Mouse (Mus musculus): ENCODE data around the gene Cbfa2t2. TPM values are rescaled to one million over a fixed set of nuclear protein-coding genes. Genes with fewer than 3 reads are reported as not detected.

The Cbfa2t2 gene
- polyA plus RNA-seq, 1 experiment from 2014 or later = 30.8 TPM

DNA sequence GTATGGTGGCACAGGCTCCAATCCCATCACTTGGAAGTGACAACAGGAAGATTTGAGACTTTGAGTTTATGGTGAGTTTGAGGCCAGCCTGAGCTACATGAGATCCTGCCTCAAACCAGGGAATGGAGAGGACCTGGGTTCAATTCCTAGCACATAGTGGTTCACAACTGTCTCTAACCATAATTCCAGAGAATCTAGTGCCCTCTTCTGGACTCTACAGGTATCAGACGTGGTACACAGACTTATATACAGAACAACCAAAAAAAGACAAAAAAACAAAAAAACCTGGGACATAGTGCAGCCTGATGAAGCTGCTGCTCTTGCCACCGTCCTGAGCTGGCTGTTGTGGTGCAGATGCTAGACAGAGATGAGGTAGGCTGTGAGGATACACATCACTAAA, 105.3 kb downstream of the Cbfa2t2 start:
- Histone ChIP-seq H3K36me3 (ENCODE audit: control insufficient read depth, insufficient read depth, low read length) (peaks cover 27% of the 10 kb centered on the region), H3K27me3 (ENCODE audit: control insufficient read depth, insufficient read depth, low read length) (no peaks in the 10 kb centered on the region), H3K9ac (ENCODE audit: low read length) (no peak overlapping the region), H3K4me1 (ENCODE audit: control insufficient read depth in 2 of 2, insufficient read depth in 2 of 2, low read length in 2 of 2) (peaks cover 6 to 9% of the 10 kb centered on the region in 2 experiments; a peak in 3 of 4 replicates), H3K4me3 (ENCODE audit: control insufficient read depth in 1 of 2, insufficient read depth in 1 of 2, low read depth in 1 of 2, low read length in 2 of 2) (no peak overlapping the region), H3K27ac (replicated peaks in 1 of 2; ENCODE audit: control insufficient read depth in 1 of 2, insufficient read depth in 1 of 2, low read depth in 2 of 2, low read length in 2 of 2) (no peak overlapping the region), H3K9me3 (ENCODE audit: control insufficient read depth, low read length) (no peaks in the 10 kb centered on the region), H3K4me2 (ENCODE audit: low read length) (no peak overlapping the region)
- no peak for ATAC-seq (ENCODE audit: insufficient number of reproducible peaks, insufficient read depth, low FRiP score, low read depth)
- 84% methylated on average over 2 of the region's 2 CpGs for WGBS

- 80% methylated on average over 9 of the region's 9 CpGs for WGBS
These were observed 107.5 kb downstream of the Cbfa2t2 start for GRCm38 (mm10) chr2:154543567-154544347.

GRCm38 (mm10) chr2:154546711-154547110, 110.4 kb downstream of the Cbfa2t2 start, which contains the start of gene 1700003F12Rik:
Gene 1700003F12Rik, plus strand, starts transcription at chr2:154547085.
- Histone ChIP-seq H3K27me3 (ENCODE audit: control insufficient read depth, insufficient read depth, low read length) (peaks cover 19% of the 10 kb centered on the region), H3K4me1 (ENCODE audit: control insufficient read depth in 2 of 2, insufficient read depth in 2 of 2, low read length in 2 of 2) (peaks cover 5 to 14% of the 10 kb centered on the region in 2 experiments), H3K27ac (replicated peaks in 1 of 2; ENCODE audit: control insufficient read depth in 1 of 2, insufficient read depth in 1 of 2, low read depth in 2 of 2, low read length in 2 of 2) (no peak within 1 kb of the TSS), H3K9ac (ENCODE audit: low read length) (no peak within 1 kb of the TSS), H3K4me3 (ENCODE audit: control insufficient read depth in 1 of 2, insufficient read depth in 1 of 2, low read depth in 1 of 2, low read length in 2 of 2) (no peak within 1 kb of the TSS), H3K36me3 (ENCODE audit: control insufficient read depth, insufficient read depth, low read length) (0 out of 2 replicates have a peak, but pooled peaks cover 6% of the 10 kb centered on the region), H3K4me2 (ENCODE audit: low read length) (no peak within 1 kb of the TSS), H3K9me3 (ENCODE audit: control insufficient read depth, low read length) (no peaks in the 10 kb centered on the region)
- 90% methylated on average over 10 of the region's 10 CpGs for WGBS
- ATAC-seq (ENCODE audit: insufficient number of reproducible peaks, insufficient read depth, low FRiP score, low read depth) = no peak

More at GRCm38 (mm10) chr2:154543567-154544347, 107.5 kb downstream of the Cbfa2t2 start:
- Histone ChIP-seq H3K9ac (ENCODE audit: low read length) (no peak overlapping the region), H3K27ac (replicated peaks in 1 of 2; ENCODE audit: control insufficient read depth in 1 of 2, insufficient read depth in 1 of 2, low read depth in 2 of 2, low read length in 2 of 2) (no peak overlapping the region), H3K4me2 (ENCODE audit: low read length) (no peak overlapping the region), H3K4me1 (ENCODE audit: control insufficient read depth in 2 of 2, insufficient read depth in 2 of 2, low read length in 2 of 2) (peaks cover 0 to 2% of the 10 kb centered on the region in 2 experiments; a peak in 1 of 4 replicates), H3K9me3 (ENCODE audit: control insufficient read depth, low read length) (no peaks in the 10 kb centered on the region), H3K27me3 (ENCODE audit: control insufficient read depth, insufficient read depth, low read length) (no peaks in the 10 kb centered on the region), H3K36me3 (ENCODE audit: control insufficient read depth, insufficient read depth, low read length) (0 out of 2 replicates have a peak, but pooled peaks cover 9% of the 10 kb centered on the region), H3K4me3 (ENCODE audit: control insufficient read depth in 1 of 2, insufficient read depth in 1 of 2, low read depth in 1 of 2, low read length in 2 of 2) (no peak overlapping the region)
- no peak for ATAC-seq (ENCODE audit: insufficient number of reproducible peaks, insufficient read depth, low FRiP score, low read depth)

DNA sequence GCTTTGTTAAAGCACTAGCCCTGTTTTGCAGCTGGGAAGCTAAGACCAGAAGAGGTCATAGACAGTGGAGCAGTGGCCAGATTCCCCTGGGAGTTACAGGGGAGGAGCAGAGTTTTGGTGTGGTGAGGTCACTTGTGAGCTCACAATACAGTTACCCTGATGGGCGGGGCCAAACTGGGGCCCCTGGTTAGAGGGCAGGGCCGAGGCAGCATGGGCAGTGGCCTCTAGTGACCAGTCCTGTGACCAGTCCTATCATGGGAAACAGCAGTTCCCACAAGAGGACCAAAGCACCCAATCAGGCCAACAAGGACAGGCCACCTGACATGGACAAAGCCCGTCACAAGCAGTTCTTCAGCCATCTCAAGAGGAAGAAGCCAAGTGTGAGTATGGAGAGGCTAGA, 112.4 kb downstream of the Cbfa2t2 start:
- no peaks in the 10 kb centered on the region for H3K9me3 ChIP-seq (ENCODE audit: control insufficient read depth, low read length)
- H3K4me3 ChIP-seq (ENCODE audit: control insufficient read depth in 1 of 2, insufficient read depth in 1 of 2, low read depth in 1 of 2, low read length in 2 of 2) = no peak overlapping the region
- peaks cover 25% of the 10 kb centered on the region for H3K27me3 ChIP-seq (ENCODE audit: control insufficient read depth, insufficient read depth, low read length)
- H3K4me2 ChIP-seq (ENCODE audit: low read length) = no peak overlapping the region; the same call in 1 of the 2 replicates
- no peak for ATAC-seq (ENCODE audit: insufficient number of reproducible peaks, insufficient read depth, low FRiP score, low read depth)
- no peak overlapping the region for H3K27ac ChIP-seq (replicated peaks in 1 of 2; ENCODE audit: control insufficient read depth in 1 of 2, insufficient read depth in 1 of 2, low read depth in 2 of 2, low read length in 2 of 2)
- H3K4me1 ChIP-seq (ENCODE audit: control insufficient read depth in 2 of 2, insufficient read depth in 2 of 2, low read length in 2 of 2) = peaks cover 15 to 24% of the 10 kb centered on the region in 2 experiments
- no peaks in the 10 kb centered on the region for H3K36me3 ChIP-seq (ENCODE audit: control insufficient read depth, insufficient read depth, low read length)
- no peak overlapping the region for H3K9ac ChIP-seq (ENCODE audit: low read length)
- 51% methylated on average over 3 of the region's 3 CpGs for WGBS

DNA sequence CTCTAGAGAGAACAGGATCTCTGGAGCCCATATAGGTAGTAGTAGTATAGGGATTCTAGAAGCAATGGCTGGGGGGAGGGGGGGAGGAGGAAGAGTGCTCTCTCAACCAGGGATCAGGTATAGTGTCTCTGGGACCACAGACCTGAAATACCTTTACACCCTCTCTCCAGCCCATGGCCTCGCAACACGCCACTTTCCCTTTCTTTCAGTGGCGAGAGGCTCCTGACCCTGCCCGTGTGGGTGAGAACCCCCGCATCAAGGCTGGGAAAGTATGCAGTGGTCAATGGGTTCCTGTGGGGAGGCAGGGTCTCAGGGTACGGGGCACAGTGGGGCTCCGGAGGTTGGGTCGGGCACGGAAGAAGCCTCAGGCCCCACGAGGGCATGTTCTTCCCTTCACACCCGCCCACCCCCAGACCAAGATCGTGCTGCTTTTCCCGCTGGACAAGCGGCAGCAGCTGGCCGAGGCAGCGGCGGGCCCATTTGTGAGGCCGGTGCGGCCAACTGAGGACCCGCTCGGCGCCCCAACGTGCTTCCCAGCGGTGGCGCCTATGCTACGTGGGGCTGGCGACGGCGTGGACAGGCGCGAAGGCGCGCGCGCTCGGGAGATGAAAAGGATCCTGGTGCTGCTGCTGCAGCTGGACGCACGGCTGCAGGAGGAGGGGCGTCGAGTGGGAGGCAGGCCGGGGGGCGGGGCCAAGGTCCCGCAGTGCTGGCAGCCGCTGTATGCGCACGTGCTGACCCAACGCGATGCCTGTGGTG, 113.0 kb downstream of the Cbfa2t2 start:
- Histone ChIP-seq H3K4me1 (ENCODE audit: control insufficient read depth in 2 of 2, insufficient read depth in 2 of 2, low read length in 2 of 2) (peaks cover 15 to 24% of the 10 kb centered on the region in 2 experiments), H3K9ac (ENCODE audit: low read length) (peak overlapping the region; percentile 66; the same call in 1 of the 2 replicates), H3K36me3 (ENCODE audit: control insufficient read depth, insufficient read depth, low read length) (no peaks in the 10 kb centered on the region), H3K9me3 (ENCODE audit: control insufficient read depth, low read length) (no peaks in the 10 kb centered on the region), H3K27ac (replicated peaks in 1 of 2; ENCODE audit: control insufficient read depth in 1 of 2, insufficient read depth in 1 of 2, low read depth in 2 of 2, low read length in 2 of 2) (no peak overlapping the region), H3K4me2 (ENCODE audit: low read length) (peak overlapping the region; percentile 88), H3K27me3 (ENCODE audit: control insufficient read depth, insufficient read depth, low read length) (peaks cover 25% of the 10 kb centered on the region), H3K4me3 (ENCODE audit: control insufficient read depth in 1 of 2, insufficient read depth in 1 of 2, low read depth in 1 of 2, low read length in 2 of 2) (peak overlapping the region; percentile 35 to 46)
- WGBS = 4% methylated on average over 39 of the region's 48 CpGs
- peak; percentile 41; the same call in 1 of the 2 replicates for ATAC-seq (ENCODE audit: insufficient number of reproducible peaks, insufficient read depth, low FRiP score, low read depth)

- H3K36me3 ChIP-seq (ENCODE audit: control insufficient read depth, insufficient read depth, low read length) = no peaks in the 10 kb centered on the region
- no peak overlapping the region for H3K9ac ChIP-seq (ENCODE audit: low read length)
- peak overlapping the region in 1 of 2 experiments; percentile 46; a peak in 2 of 4 replicates for H3K4me3 ChIP-seq (ENCODE audit: control insufficient read depth in 1 of 2, insufficient read depth in 1 of 2, low read depth in 1 of 2, low read length in 2 of 2)
- H3K4me1 ChIP-seq (ENCODE audit: control insufficient read depth in 2 of 2, insufficient read depth in 2 of 2, low read length in 2 of 2) = peaks cover 15 to 24% of the 10 kb centered on the region in 2 experiments
- peaks cover 25% of the 10 kb centered on the region for H3K27me3 ChIP-seq (ENCODE audit: control insufficient read depth, insufficient read depth, low read length)
- peak overlapping the region; percentile 88 for H3K4me2 ChIP-seq (ENCODE audit: low read length)
- H3K9me3 ChIP-seq (ENCODE audit: control insufficient read depth, low read length) = no peaks in the 10 kb centered on the region
- ATAC-seq (ENCODE audit: insufficient number of reproducible peaks, insufficient read depth, low FRiP score, low read depth) = no peak; the same call in 1 of the 2 replicates
- WGBS = 13% methylated on average over 20 of the region's 20 CpGs
- H3K27ac ChIP-seq (replicated peaks in 1 of 2; ENCODE audit: control insufficient read depth in 1 of 2, insufficient read depth in 1 of 2, low read depth in 2 of 2, low read length in 2 of 2) = no peak overlapping the region
These were observed 113.6 kb downstream of the Cbfa2t2 start for GRCm38 (mm10) chr2:154549886-154550189.

DNA sequence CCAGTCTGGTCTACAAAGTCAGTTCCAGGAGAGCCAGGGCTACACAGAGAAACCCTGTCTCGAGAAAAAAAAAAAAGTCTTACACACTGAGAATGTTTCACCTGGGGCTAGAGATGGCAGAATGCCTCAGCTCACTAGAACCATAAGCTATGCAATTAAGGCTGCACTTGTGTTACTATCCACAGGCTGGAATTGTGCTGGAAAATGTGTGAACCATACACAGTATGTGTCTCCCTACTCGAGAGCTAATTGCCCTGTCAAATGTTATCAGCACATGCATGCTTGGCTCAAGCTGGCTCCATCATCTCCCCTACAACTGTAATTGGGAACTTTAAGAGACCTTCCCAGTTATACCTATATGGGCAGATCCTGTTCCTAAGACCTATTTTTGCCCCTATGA, 114.7 kb downstream of the Cbfa2t2 start:
- Histone ChIP-seq H3K4me2 (ENCODE audit: low read length) (no peak overlapping the region), H3K36me3 (ENCODE audit: control insufficient read depth, insufficient read depth, low read length) (no peaks in the 10 kb centered on the region), H3K9ac (ENCODE audit: low read length) (no peak overlapping the region), H3K27me3 (ENCODE audit: control insufficient read depth, insufficient read depth, low read length) (peaks cover 25% of the 10 kb centered on the region), H3K4me3 (ENCODE audit: control insufficient read depth in 1 of 2, insufficient read depth in 1 of 2, low read depth in 1 of 2, low read length in 2 of 2) (no peak overlapping the region), H3K27ac (replicated peaks in 1 of 2; ENCODE audit: control insufficient read depth in 1 of 2, insufficient read depth in 1 of 2, low read depth in 2 of 2, low read length in 2 of 2) (no peak overlapping the region), H3K9me3 (ENCODE audit: control insufficient read depth, low read length) (no peaks in the 10 kb centered on the region), H3K4me1 (ENCODE audit: control insufficient read depth in 2 of 2, insufficient read depth in 2 of 2, low read length in 2 of 2) (peaks cover 15 to 29% of the 10 kb centered on the region in 2 experiments)
- 62% methylated on average over 2 of the region's 2 CpGs for WGBS
- no peak for ATAC-seq (ENCODE audit: insufficient number of reproducible peaks, insufficient read depth, low FRiP score, low read depth)
